Mouse (Mus musculus): ENCODE results near the gene Tpcn1. TPM values are rescaled to one million over a fixed set of nuclear protein-coding genes. Genes with fewer than 3 reads are reported as not detected.
A peak's percentile ranks its signal among the peaks of the same experiment; 100 is the strongest.

Tpcn1 gene
- polyA plus RNA-seq, 1 experiment from 2014 or later, result 24.0 TPM

- Histone ChIP-seq H3K9ac (no peak overlapping the region), H3K27me3 (no peaks in the 10 kb centered on the region), H3K27ac (no peak overlapping the region), H3K36me3 (peaks cover 23% of the 10 kb centered on the region), H3K4me3 (no peak overlapping the region), H3K4me1 (peaks cover 14% of the 10 kb centered on the region), H3K4me2 (replicated peaks) (no peak overlapping the region), H3K9me3 (no peaks in the 10 kb centered on the region)
- 70% methylated on average over 25 of the region's 25 CpGs for WGBS
- no peak for ATAC-seq (ENCODE audit: low FRiP score, low read depth)
Observed at GRCm38 (mm10) chr5:120606590-120607200, 18.2 kb upstream of the Tpcn1 start.

- Histone ChIP-seq H3K27ac (no peak overlapping the region), H3K27me3 (no peaks in the 10 kb centered on the region), H3K9me3 (no peaks in the 10 kb centered on the region), H3K4me3 (peak overlapping the region; percentile 41), H3K9ac (no peak overlapping the region; the same call in 1 of the 2 replicates), H3K36me3 (peaks cover 23% of the 10 kb centered on the region), H3K4me1 (peaks cover 5% of the 10 kb centered on the region; the same call in 1 of the 2 replicates), H3K4me2 (replicated peaks) (peak overlapping the region; percentile 74)
- peak; percentile 30; the same call in 1 of the 2 replicates for ATAC-seq (ENCODE audit: low FRiP score, low read depth)
- WGBS, result under 1% methylated on average over 8 of the region's 8 CpGs
Observed at GRCm38 (mm10) chr5:120605688-120606087, 17.2 kb upstream of the Tpcn1 start.

GRCm38 (mm10) chr5:120605241-120605661 lies 16.8 kb upstream of the Tpcn1 start:
- ATAC-seq (ENCODE audit: low FRiP score, low read depth), result peak; percentile 34
- Histone ChIP-seq H3K27me3 (no peaks in the 10 kb centered on the region), H3K4me1 (peaks cover 5% of the 10 kb centered on the region; the same call in 1 of the 2 replicates), H3K9me3 (no peaks in the 10 kb centered on the region), H3K27ac (0 out of 2 replicates have a peak overlapping the region, but pooled peaks have one; percentile 52), H3K9ac (peak overlapping the region; percentile 57), H3K4me3 (peak overlapping the region; percentile 41), H3K36me3 (peaks cover 23% of the 10 kb centered on the region), H3K4me2 (replicated peaks) (peak overlapping the region; percentile 74)
- WGBS, result 1% methylated on average over 10 of the region's 10 CpGs

GRCm38 (mm10) chr5:120604839-120605238 lies 16.4 kb upstream of the Tpcn1 start:
- peak overlapping the region; percentile 57 for H3K9ac ChIP-seq
- no peaks in the 10 kb centered on the region for H3K27me3 ChIP-seq
- H3K4me3 ChIP-seq, result peak overlapping the region; percentile 41
- WGBS, result 3% methylated on average over 6 of the region's 6 CpGs
- peaks cover 5% of the 10 kb centered on the region; the same call in 1 of the 2 replicates for H3K4me1 ChIP-seq
- ATAC-seq (ENCODE audit: low FRiP score, low read depth), result 0 out of 2 replicates have a peak, but pooled peaks have one; percentile 49
- H3K9me3 ChIP-seq, result no peaks in the 10 kb centered on the region
- H3K27ac ChIP-seq, result no peak overlapping the region
- H3K36me3 ChIP-seq, result peaks cover 19% of the 10 kb centered on the region
- H3K4me2 ChIP-seq (replicated peaks), result peak overlapping the region; percentile 74

- no peaks in the 10 kb centered on the region for H3K27me3 ChIP-seq
- no peak overlapping the region for H3K27ac ChIP-seq
- 65% methylated on average over 7 of the region's 7 CpGs for WGBS
- no peaks in the 10 kb centered on the region for H3K9me3 ChIP-seq
- H3K9ac ChIP-seq, result no peak overlapping the region
- ATAC-seq (ENCODE audit: low FRiP score, low read depth), result no peak
- H3K4me1 ChIP-seq, result peaks cover 5% of the 10 kb centered on the region; the same call in 1 of the 2 replicates
- H3K36me3 ChIP-seq, result peaks cover 13% of the 10 kb centered on the region
- H3K4me2 ChIP-seq (replicated peaks), result no peak overlapping the region
- no peak overlapping the region for H3K4me3 ChIP-seq
Observed at GRCm38 (mm10) chr5:120603515-120603914, 15.0 kb upstream of the Tpcn1 start.

GRCm38 (mm10) chr5:120602210-120602609 lies 13.7 kb upstream of the Tpcn1 start:
- H3K36me3 ChIP-seq, result peaks cover 4% of the 10 kb centered on the region
- ATAC-seq (ENCODE audit: low FRiP score, low read depth), result no peak
- no peaks in the 10 kb centered on the region for H3K27me3 ChIP-seq
- peaks cover 5% of the 10 kb centered on the region; the same call in 1 of the 2 replicates for H3K4me1 ChIP-seq
- H3K9me3 ChIP-seq, result no peaks in the 10 kb centered on the region
- no peak overlapping the region for H3K27ac ChIP-seq
- no peak overlapping the region for H3K4me2 ChIP-seq (replicated peaks)
- 84% methylated on average over 12 of the region's 12 CpGs for WGBS
- no peak overlapping the region for H3K4me3 ChIP-seq
- no peak overlapping the region for H3K9ac ChIP-seq

GRCm38 (mm10) chr5:120600946-120601668 lies 12.6 kb upstream of the Tpcn1 start:
- peaks cover 5% of the 10 kb centered on the region; the same call in 1 of the 2 replicates for H3K4me1 ChIP-seq
- 64% methylated on average over 11 of the region's 11 CpGs for WGBS
- no peak overlapping the region for H3K4me3 ChIP-seq
- H3K4me2 ChIP-seq (replicated peaks), result no peak overlapping the region
- H3K36me3 ChIP-seq, result no peaks in the 10 kb centered on the region
- no peaks in the 10 kb centered on the region for H3K27me3 ChIP-seq
- no peak for ATAC-seq (ENCODE audit: low FRiP score, low read depth)
- no peak overlapping the region for H3K9ac ChIP-seq
- H3K9me3 ChIP-seq, result no peaks in the 10 kb centered on the region
- no peak overlapping the region for H3K27ac ChIP-seq

GRCm38 (mm10) chr5:120599625-120600024 lies 11.2 kb upstream of the Tpcn1 start:
- 99% methylated on average over 6 of the region's 6 CpGs for WGBS
- Histone ChIP-seq H3K27ac (no peak overlapping the region), H3K9ac (no peak overlapping the region), H3K36me3 (no peaks in the 10 kb centered on the region), H3K4me1 (no peaks in the 10 kb centered on the region), H3K27me3 (no peaks in the 10 kb centered on the region), H3K4me3 (no peak overlapping the region), H3K4me2 (replicated peaks) (no peak overlapping the region), H3K9me3 (no peaks in the 10 kb centered on the region)
- ATAC-seq (ENCODE audit: low FRiP score, low read depth), result no peak

GRCm38 (mm10) chr5:120594485-120594884 lies 6.0 kb upstream of the Tpcn1 start:
- ATAC-seq (ENCODE audit: low FRiP score, low read depth), result no peak
- H3K9ac ChIP-seq, result no peak overlapping the region
- H3K4me2 ChIP-seq (replicated peaks), result no peak overlapping the region
- no peaks in the 10 kb centered on the region for H3K4me1 ChIP-seq
- H3K27me3 ChIP-seq, result no peaks in the 10 kb centered on the region
- no peaks in the 10 kb centered on the region for H3K36me3 ChIP-seq
- no peak overlapping the region for H3K4me3 ChIP-seq
- no peak overlapping the region for H3K27ac ChIP-seq
- H3K9me3 ChIP-seq, result no peaks in the 10 kb centered on the region
- 88% methylated on average over 6 of the region's 6 CpGs for WGBS

- Histone ChIP-seq H3K9me3 (no peaks in the 10 kb centered on the region), H3K27ac (no peak overlapping the region), H3K36me3 (no peaks in the 10 kb centered on the region), H3K9ac (no peak overlapping the region), H3K4me3 (no peak overlapping the region), H3K4me1 (peaks cover 13% of the 10 kb centered on the region), H3K27me3 (no peaks in the 10 kb centered on the region), H3K4me2 (replicated peaks) (no peak overlapping the region)
- WGBS, result 68% methylated on average over 7 of the region's 7 CpGs
- ATAC-seq (ENCODE audit: low FRiP score, low read depth), result no peak
Observed at GRCm38 (mm10) chr5:120592141-120592540, 3.7 kb upstream of the Tpcn1 start.

GRCm38 (mm10) chr5:120590356-120591010 lies 2.0 kb upstream of the Tpcn1 start:
- no peak overlapping the region for H3K9ac ChIP-seq
- peaks cover 24% of the 10 kb centered on the region for H3K4me1 ChIP-seq
- H3K4me2 ChIP-seq (replicated peaks), result no peak overlapping the region
- H3K27ac ChIP-seq, result no peak overlapping the region
- no peaks in the 10 kb centered on the region for H3K27me3 ChIP-seq
- no peaks in the 10 kb centered on the region for H3K9me3 ChIP-seq
- H3K4me3 ChIP-seq, result no peak overlapping the region
- no peak for ATAC-seq (ENCODE audit: low FRiP score, low read depth)
- 74% methylated on average over 16 of the region's 16 CpGs for WGBS
- H3K36me3 ChIP-seq, result no peaks in the 10 kb centered on the region

Measured in limb, embryonic 13.5 days (tissue).